ENCODE assay signal across 8 mouse cellular contexts in genomic region chr3:78919407-78919806, GRCm38 (mm10).
DNase-seq lines count a peak whose midpoint lies in the region; ATAC-seq and TF ChIP-seq lines count a peak whose summit lies in the region.

No protein-coding gene starts in this region.

- H3K4me1 ChIP-seq in G1E (ENCODE audit: insufficient read depth, low read depth, low read length), result no peaks in the 10 kb centered on the region
- H3K4me1 ChIP-seq in lung, embryonic 15.5 days, result no peaks in the 10 kb centered on the region

- ATAC-seq in G1E (ENCODE audit: extremely low read depth, insufficient number of reproducible peaks, low FRiP score, poor library complexity, severe bottlenecking), result peak; percentile 73
- ATAC-seq in hematopoietic stem cell, adult 5-6 weeks (replicated peaks in 1 of 2; ENCODE audit: insufficient read depth in 1 of 2, low FRiP score in 2 of 2, low TSS enrichment in 1 of 2, low read depth in 1 of 2, poor library complexity in 2 of 2, severe bottlenecking in 2 of 2), result peak; percentile 99 to 100
- no peak; the same call in 1 of the 2 replicates for ATAC-seq in lung, embryonic 15.5 days (ENCODE audit: borderline replicate concordance, extremely low read depth, low FRiP score, low TSS enrichment)

- H3K4me2 ChIP-seq in lung, embryonic 15.5 days, result peak overlapping the region; percentile 52

- DNase-seq in G1E (ENCODE audit: low spot score), result peak; percentile 10
- DNase-seq in cerebellum, adult 11-12 months, result peak; percentile 44
- DNase-seq in forelimb bud, embryonic 11.5 days (ENCODE audit: low read depth, low spot score), result peak; percentile 72
- DNase-seq in layer of hippocampus, adult 8-10 months (ENCODE audit: low spot score in 2 of 2), result peak; percentile 57 to 71
- peak; percentile 24 for DNase-seq in ovary, adult 18-20 months (ENCODE audit: low spot score)
- peak; percentile 85 for DNase-seq in thymus, postnatal 0 days (ENCODE audit: low spot score)

- H3K27me3 ChIP-seq in G1E (ENCODE audit: insufficient read depth, low read length), result peaks cover 3% of the 10 kb centered on the region; the same call in 1 of the 2 replicates
- no peaks in the 10 kb centered on the region for H3K27me3 ChIP-seq in lung, embryonic 15.5 days

- no peaks in the 10 kb centered on the region for H3K36me3 ChIP-seq in G1E (replicated peaks)
- no peaks in the 10 kb centered on the region for H3K36me3 ChIP-seq in lung, embryonic 15.5 days

- 9% methylated on average over 12 of the region's 12 CpGs for WGBS in lung, embryonic 15.5 days

- no peaks in the 10 kb centered on the region for H3K9me3 ChIP-seq in G1E (replicated peaks)
- no peaks in the 10 kb centered on the region for H3K9me3 ChIP-seq in lung, embryonic 15.5 days

- no peak overlapping the region for H3K27ac ChIP-seq in lung, embryonic 15.5 days

- H3K4me3 ChIP-seq in G1E (ENCODE audit: low read depth, low read length), result no peak overlapping the region
- H3K4me3 ChIP-seq in lung, embryonic 15.5 days, result peak overlapping the region; percentile 20; the same call in 1 of the 2 replicates

- peak; percentile 46; the same call in 1 of the 2 replicates for TF ChIP-seq CTCF in G1E (IDR thresholded peaks at IDR 0.05; ENCODE audit: low read depth, low read length)

- no peak overlapping the region for H3K9ac ChIP-seq in lung, embryonic 15.5 days

Comparison
In these comparisons a context has a peak if more than half of its experiments do, and no peak if none do; other contexts are left out.
1. DNase-seq: peak in every context shown above with its lines; median percentile 85 in thymus, postnatal 0 days; 72 in forelimb bud, embryonic 11.5 days; 64 in layer of hippocampus, adult 8-10 months; 44 in cerebellum, adult 11-12 months; 24 in ovary, adult 18-20 months; 10 in G1E.